Mouse (Mus musculus) testis, adult 2 months (tissue): ENCODE measurements around the gene Atp5b. TPM values are rescaled to one million over a fixed set of nuclear protein-coding genes. Genes with fewer than 3 reads are reported as not detected.
A peak's percentile ranks its signal among the peaks of the same experiment; 100 is the strongest.
"Not testable (repeated sequence)": the region's sequence is repeated elsewhere in the genome, so short reads cannot be mapped to it uniquely, and the experiment has no call there.

Experiments used
- H3K27ac ChIP-seq: fragments of 200-500 bp; 2 replicates; pipeline ENCODE4 v1.5.1; 2012; ENCODE audit warnings: low read depth, low read length; ENCODE audit not compliant: control insufficient read depth, insufficient read depth
- H3K27me3 ChIP-seq: fragments of 200-500 bp; 2 replicates; pipeline ENCODE4 v1.6.1; 2012; ENCODE audit warnings: mild to moderate bottlenecking, low read length, moderate library complexity; ENCODE audit not compliant: control insufficient read depth, insufficient read depth
- H3K36me3 ChIP-seq: fragments of 200-500 bp; 2 replicates; pipeline ENCODE4 v1.6.1; 2012; ENCODE audit warnings: mild to moderate bottlenecking, low read length; ENCODE audit not compliant: control insufficient read depth, insufficient read depth
- H3K4me1 ChIP-seq: fragments of 200-500 bp; 2 replicates; pipeline ENCODE4 v1.6.1; 2012; ENCODE audit warnings: low read length; ENCODE audit not compliant: control insufficient read depth, insufficient read depth
- H3K4me3 ChIP-seq: fragments of 200-500 bp; 2 replicates; pipeline ENCODE4 v1.5.1; 2012; ENCODE audit warnings: low read depth, mild to moderate bottlenecking, low read length, moderate library complexity, mixed read lengths; ENCODE audit not compliant: control insufficient read depth
- CTCF ChIP-seq: fragments of 200-500 bp; IDR thresholded peaks from 2 replicates; pipeline ENCODE4 v1.5.1; 2012; ENCODE audit warnings: low read depth, mild to moderate bottlenecking, inconsistent platforms, low read length, moderate library complexity; ENCODE audit not compliant: control insufficient read depth, insufficient read depth, insufficient replicate concordance
- POLR2A ChIP-seq: fragments of 200-500 bp; IDR thresholded peaks from 2 replicates; pipeline ENCODE4 v1.6.1; 2012; ENCODE audit warnings: low read depth, mild to moderate bottlenecking, inconsistent platforms, low read length, moderate library complexity; ENCODE audit not compliant: control insufficient read depth
- polyA plus RNA-seq: library from polyadenylated mRNA; depleted of rRNA; stranded (reverse); fragments of >200 nt; gene quantifications from 2 replicates; pipeline ENCODE4 v1.2.3, GENCODE M21; 2012

Gene Atp5b
- polyA plus RNA-seq, 1 experiment: 805 TPM

- Histone ChIP-seq H3K4me3 (no peak overlapping the region), H3K36me3 (peaks cover 2% of the 10 kb centered on the region), H3K4me1 (no peaks in the 10 kb centered on the region; the same call in none of the 2 replicates), H3K27me3 (no peaks in the 10 kb centered on the region), H3K27ac (no peak overlapping the region)
- no peak for TF ChIP-seq POLR2A
- no peak for TF ChIP-seq CTCF
Observed at GRCm38 (mm10) chr10:128080496-128080895, 2.6 kb upstream of the Atp5b start.

GRCm38 (mm10) chr10:128081807-128082476, 1.1 kb upstream of the Atp5b start:
- Histone ChIP-seq H3K27ac (peak overlapping the region; percentile 95), H3K4me1 (no peaks in the 10 kb centered on the region; the same call in none of the 2 replicates)

GRCm38 (mm10) chr10:128082477-128082808, 630 bp upstream of the Atp5b start:
- H3K4me3 ChIP-seq: peak overlapping the region; percentile 98
- peaks cover 7% of the 10 kb centered on the region for H3K36me3 ChIP-seq
- peak overlapping the region; percentile 95 for H3K27ac ChIP-seq
- TF ChIP-seq POLR2A (no peak), CTCF (no peak)
- H3K4me1 ChIP-seq: no peaks in the 10 kb centered on the region; the same call in none of the 2 replicates
- H3K27me3 ChIP-seq: no peaks in the 10 kb centered on the region

More at GRCm38 (mm10) chr10:128081807-128082476, 1.1 kb upstream of the Atp5b start:
- TF ChIP-seq POLR2A (no peak), CTCF (no peak)
- Histone ChIP-seq H3K36me3 (peaks cover 7% of the 10 kb centered on the region), H3K27me3 (no peaks in the 10 kb centered on the region), H3K4me3 (peak overlapping the region; percentile 98; the same call in 1 of the 2 replicates)

DNA sequence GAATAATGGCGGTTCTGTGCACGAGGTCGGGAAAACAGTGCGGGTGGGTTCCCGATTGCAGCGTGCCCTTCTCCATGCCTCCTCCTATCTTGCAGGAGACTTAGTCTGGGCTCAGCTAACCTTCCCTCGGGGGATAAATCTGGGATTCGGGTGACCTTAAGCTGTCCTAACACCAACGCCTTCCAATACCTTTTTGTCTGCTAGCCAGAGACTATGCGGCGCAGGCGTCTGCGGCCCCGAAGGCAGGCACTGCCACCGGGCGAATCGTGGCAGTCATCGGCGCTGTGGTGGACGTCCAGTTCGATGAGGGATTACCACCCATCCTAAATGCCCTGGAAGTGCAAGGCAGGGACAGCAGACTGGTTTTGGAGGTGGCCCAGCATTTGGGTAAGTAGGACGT, 615 bp downstream of the Atp5b start:
- no peak for TF ChIP-seq CTCF
- TF ChIP-seq POLR2A: no peak; the same call in 1 of the 2 replicates
- peak overlapping the region; percentile 89 for H3K4me3 ChIP-seq
- H3K4me1 ChIP-seq: no peaks in the 10 kb centered on the region; the same call in none of the 2 replicates
- peak overlapping the region; percentile 82 for H3K27ac ChIP-seq
- peaks cover 7% of the 10 kb centered on the region for H3K36me3 ChIP-seq
- H3K27me3 ChIP-seq: no peaks in the 10 kb centered on the region

DNA sequence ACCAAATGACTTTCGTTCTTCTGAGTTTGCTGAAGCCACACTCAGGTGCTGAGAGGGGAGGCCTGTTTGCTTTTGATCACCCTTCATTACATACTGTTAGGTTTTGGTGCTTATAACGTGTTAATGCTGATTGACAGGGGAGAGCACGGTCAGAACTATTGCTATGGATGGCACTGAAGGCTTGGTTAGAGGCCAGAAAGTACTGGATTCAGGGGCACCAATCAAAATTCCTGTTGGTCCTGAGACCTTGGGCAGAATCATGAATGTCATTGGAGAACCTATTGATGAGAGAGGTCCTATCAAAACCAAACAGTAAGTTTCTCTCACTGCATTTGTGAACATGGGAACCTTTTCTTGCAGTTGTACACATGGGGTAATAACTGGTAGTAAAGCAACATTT, 1.1 kb downstream of the Atp5b start:
- Histone ChIP-seq H3K27me3 (no peaks in the 10 kb centered on the region), H3K4me1 (no peaks in the 10 kb centered on the region; the same call in none of the 2 replicates), H3K36me3 (peaks cover 8% of the 10 kb centered on the region), H3K4me3 (peak overlapping the region; percentile 89), H3K27ac (peak overlapping the region; percentile 82; the same call in 1 of the 2 replicates)
- TF ChIP-seq CTCF: no peak
- no peak for TF ChIP-seq POLR2A

DNA sequence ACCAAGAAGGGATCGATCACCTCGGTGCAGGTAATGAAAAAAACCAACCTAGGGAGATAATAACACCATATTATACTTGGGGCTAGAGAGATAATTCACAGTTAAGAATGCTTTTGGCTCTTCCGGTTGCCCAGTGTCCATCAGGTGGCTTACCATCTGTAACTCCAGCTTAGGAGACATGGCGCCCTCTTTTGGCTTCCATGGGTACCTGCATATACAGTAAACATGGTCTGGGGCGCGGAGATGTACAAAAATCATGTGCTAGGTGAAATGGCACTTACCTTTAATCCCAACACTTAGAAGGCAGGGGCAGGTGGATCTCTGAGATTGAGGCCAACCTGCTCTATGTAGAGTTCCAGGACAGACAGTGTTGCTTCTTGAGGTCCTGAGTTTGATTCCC, 3.3 kb downstream of the Atp5b start:
- Histone ChIP-seq H3K27ac (no peak overlapping the region; the same call in 1 of the 2 replicates), H3K4me3 (no peak overlapping the region), H3K36me3 (peaks cover 8% of the 10 kb centered on the region), H3K4me1 (peaks cover 3% of the 10 kb centered on the region), H3K27me3 (no peaks in the 10 kb centered on the region)
- no peak for TF ChIP-seq POLR2A
- TF ChIP-seq CTCF: no peak

GRCm38 (mm10) chr10:128087216-128087615, 4.1 kb downstream of the Atp5b start:
- H3K4me1 ChIP-seq, H3K4me3 ChIP-seq, H3K36me3 ChIP-seq, H3K27me3 ChIP-seq, H3K27ac ChIP-seq: not testable (repeated sequence)

DNA sequence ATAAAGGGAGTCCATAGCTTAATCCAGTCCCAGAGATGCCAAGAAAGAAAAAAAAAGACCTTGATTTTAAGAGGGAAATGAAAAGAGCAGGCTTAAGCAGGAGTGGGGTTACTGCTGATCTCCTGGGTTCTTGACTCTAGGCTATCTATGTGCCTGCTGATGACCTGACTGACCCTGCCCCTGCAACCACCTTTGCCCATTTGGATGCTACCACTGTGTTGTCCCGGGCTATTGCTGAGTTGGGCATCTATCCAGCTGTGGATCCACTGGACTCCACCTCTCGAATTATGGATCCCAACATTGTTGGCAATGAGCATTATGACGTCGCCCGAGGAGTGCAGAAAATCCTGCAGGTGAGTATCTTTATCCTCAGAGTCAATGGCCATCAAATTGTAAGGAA, 5.1 kb downstream of the Atp5b start:
- peaks cover 8% of the 10 kb centered on the region for H3K36me3 ChIP-seq
- peak overlapping the region; percentile 58 for H3K4me3 ChIP-seq
- peaks cover 6% of the 10 kb centered on the region for H3K4me1 ChIP-seq
- no peak for TF ChIP-seq CTCF
- no peak for TF ChIP-seq POLR2A
- H3K27me3 ChIP-seq: no peaks in the 10 kb centered on the region
- H3K27ac ChIP-seq: peak overlapping the region; percentile 2; the same call in 1 of the 2 replicates
